Mouse (Mus musculus) adrenal gland, postnatal 10 days (tissue): Measurements from ENCODE around the gene Mthfsd. TPM values are rescaled to one million over a fixed set of nuclear protein-coding genes. Genes with fewer than 3 reads are reported as not detected.

ENCODE experiments used
- DNase-seq: peaks from one replicate; pipeline ENCODE4 v3.0.0; 2021; ENCODE audit warnings: mixed read lengths
- microRNA-seq: library from miRNA; unstranded; fragments of <30 nt; microRNA quantifications from one replicate; pipeline ENCODE4 v1.2.0, GENCODE M21; 2021
- total RNA-seq, 2 experiments: library from RNA; stranded (reverse); gene quantifications; 2 replicates each; pipeline ENCODE4 v1.2.3; 2021

The Mthfsd gene
- total RNA-seq, 2 experiments from 2014 or later = 30.4 to 32.2 TPM

DNA sequence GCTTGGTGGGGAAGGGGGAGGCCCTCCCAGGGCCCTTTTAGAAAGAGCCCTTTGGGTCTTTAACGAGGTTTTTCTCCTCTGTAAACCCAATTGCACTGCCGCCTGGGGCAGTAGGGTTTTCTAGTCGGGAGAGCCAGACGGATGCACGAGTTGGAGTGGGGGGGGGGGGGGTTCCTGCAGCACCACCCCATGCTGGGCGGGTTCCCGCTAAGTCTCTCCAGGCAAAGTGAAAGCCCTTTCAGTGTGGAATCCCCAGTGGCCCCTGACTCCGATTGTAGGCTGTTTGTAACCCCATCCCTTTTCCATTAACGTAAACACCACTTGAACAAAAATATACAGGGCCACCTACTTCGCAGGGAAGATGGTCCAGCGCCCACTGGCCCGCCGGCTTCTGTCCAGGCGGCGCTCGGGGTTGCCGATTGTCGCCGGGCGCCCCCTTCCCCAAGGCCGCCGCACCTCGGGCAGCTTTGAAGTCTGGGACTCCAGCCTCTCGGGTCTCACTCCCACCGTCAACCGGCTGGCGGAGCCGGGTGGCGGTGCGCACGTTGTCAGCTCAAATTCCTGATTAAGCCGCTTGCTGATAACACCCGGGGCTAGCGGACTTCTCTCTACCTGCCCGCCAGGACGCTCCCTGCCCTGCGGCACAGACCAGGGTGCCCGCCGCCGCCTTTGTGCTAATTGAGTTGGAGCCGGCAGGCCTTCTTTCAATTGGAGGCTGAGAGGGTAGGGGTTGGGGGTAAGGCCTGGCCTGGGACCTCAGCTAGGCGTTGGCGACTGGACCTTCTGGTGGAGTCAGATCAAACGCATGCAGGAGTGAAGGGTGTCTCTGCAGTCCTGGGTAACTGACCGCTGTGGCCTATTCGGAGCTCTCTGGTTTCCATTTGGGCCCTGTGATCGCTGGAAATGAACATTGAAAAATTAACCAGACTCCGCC is 34.8 kb downstream of the Mthfsd start:
- DNase-seq = no peak

DNA sequence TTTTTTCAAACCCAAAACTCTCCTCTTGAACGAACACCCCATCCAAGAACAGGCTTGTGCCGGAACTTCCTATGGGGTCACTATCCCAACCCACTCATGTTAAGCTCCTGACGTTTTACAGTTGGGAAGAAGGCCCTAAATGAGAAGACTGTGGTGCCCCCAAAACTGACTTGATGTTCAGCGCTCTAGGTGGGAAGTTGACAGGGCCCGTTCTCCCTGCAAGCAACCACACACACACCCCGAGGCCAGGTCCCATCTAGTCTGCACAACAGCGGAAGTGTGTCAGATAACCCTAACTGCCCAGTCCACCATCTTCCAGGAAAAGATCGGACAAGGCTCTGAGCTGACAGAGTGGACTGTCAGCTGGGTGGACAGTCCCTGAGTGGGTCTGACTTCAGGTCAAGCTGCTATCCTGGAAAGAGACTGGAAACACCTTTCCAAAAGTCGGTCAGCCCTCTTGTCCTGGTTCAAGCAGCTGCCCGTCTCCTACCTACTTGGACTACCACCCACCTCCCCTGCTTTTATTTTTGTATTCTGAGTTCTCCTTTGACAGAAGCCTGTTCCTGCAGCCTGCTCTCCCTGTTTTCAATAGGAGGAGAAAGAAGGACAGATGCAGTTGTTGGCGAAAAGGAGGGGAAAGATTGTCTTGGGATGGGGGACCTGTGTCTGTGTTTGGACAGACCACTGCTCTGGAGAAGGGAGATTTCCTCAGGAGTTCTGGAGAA is 35.6 kb downstream of the Mthfsd start:
- DNase-seq = no peak

DNA sequence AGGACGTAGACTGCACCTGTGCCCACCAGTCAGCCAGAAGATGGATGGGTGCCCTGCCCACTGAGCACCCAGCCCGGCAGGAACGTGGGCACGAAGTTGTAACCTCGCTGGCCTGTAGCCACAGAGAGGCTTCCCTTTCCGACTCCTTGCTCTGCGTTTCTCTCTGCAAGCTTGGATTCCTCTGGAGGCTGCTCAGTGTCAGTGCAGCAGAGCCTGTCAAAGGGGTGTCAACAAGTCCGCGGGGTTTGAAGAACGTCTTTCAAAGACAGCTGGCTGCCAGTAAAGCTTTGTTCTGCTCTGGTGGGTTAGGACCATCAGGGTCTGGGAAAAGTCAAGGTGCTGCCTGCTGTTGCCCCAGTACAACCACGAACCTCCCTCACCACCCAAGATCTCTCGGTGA is 36.7 kb downstream of the Mthfsd start:
- DNase-seq = no peak

DNA sequence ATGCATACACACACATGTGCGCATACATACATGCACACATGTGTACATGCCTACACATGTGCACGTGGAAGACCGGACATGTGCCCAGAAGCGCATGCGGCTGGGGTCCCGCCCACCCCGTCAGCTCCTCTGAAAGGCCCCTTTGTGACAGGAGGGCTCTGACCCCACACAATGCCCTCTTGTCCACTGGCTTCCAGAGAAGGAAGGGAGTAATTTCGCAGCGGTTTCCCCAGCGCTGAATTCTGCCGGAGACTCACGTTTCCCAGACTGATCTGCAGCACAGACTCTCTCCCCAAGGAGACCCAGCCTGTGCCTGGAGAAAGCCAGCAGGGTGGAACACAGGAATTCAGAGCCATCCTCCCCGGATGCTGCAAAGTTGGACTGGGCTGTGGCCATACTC is 44.5 kb downstream of the Mthfsd start:
- DNase-seq = no peak

DNA sequence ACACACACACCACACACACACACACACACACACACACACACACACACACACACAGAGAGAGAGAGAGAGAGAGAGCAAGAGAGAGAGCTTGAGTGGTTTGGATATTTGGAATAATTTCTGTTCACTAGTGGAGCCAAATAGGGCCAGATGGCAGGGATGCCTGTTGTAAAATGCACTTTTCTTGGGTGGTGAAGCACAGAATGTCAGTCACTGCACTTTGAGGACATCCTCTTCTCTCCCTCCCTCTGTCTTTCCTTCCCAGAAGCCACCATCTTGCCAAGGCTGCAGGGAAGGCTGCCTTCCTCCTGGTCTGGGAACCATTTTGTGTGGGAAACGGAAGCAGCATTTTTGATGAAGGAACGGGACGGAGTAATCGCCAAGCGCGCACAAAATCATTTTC is 45.7 kb downstream of the Mthfsd start:
- no peak for DNase-seq

DNA sequence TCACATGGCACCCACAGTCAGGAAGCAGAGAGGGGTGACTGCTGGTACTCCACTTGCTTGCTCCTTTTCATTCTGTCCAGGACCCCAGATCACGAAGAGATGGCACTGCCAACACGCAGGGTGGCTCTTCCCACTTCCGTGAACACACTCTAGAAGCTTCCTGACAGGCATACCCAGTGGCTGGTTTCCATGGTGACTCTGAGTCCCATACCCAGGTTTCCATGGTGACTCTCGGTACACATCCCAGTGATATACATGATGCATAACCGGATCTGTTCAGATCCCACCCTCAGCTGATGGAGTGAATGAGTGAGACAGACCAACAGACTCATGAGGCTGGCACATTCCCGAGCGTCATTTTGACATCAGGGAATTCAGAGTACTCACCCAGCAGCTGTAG is 49.1 kb downstream of the Mthfsd start:
- DNase-seq = no peak

DNA sequence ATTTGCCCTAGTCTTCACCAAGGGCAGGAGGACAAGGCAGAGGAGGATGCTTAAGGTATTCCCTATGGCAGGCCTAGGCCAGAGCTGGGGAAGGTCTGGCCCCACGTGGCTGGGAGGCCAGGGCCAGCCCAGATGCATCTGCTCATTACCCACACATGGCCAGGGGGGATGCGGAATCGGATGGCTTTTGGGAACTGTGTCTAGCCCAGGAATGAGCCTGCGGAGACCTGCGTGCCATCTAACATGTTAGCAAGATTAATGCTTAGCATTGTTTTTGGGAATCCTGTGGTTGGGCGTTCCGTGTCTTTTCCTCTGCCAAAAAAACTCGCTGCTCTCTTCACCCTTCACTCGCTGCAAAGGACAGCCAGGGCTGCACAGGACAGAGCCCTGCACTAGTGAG is 50.1 kb downstream of the Mthfsd start:
- DNase-seq = no peak

DNA sequence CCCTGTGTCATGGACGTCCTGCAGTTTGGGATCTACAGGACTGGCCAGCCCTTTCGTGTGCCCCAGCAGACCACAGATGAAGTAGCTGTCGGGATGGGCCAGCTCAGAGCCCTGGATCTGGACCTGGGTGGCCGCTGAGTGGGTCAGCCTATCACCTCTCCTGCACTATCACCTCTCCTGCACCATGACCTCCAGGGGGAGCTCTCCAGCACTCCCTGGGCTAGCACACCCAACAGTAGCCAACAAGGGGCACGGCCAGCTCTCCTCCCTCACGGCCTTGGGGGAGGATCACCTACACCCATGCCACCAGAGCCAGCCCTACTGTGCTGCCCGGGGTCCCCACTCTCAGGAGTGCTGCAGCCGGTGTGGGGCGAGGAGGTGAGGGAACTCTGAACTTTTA is 60.8 kb downstream of the Mthfsd start:
- DNase-seq = no peak

DNA sequence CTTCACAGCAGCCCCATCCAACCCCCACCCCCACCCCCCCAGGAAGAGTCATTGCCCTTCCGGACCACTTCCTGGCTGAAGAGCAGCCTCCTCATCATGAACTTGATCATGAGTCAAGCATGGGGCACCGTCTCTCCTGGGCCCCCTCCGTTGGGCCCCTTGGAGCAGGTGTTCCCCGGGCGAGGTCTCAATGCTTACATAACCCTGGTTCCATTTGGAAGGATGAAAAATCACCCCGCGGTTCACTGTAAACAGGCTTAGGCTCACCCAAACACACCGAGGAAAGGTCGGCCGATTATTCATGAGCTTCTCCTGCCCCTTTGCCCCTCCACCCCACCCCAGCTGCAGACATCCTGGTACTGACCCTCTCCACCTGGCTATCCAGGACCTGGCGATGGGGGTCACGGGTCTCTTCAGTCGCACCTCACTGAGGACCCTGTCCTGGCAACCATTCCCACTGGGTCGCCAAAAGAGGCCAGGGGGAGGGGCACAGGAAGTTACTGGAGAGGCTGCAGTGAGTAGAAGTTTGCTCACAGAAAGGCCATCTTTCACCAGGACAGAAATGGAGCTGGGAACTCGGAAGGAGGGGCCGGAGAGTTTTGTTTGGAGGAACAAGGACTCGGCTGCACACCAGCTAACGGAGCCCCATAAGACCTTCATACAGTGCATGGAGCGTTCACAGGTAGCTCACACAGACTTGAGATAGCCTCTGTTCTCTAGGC is 64.3 kb downstream of the Mthfsd start:
- no peak for DNase-seq

Small RNA genes within 50 kb of the gene (microRNA-seq; reads per million reads assigned to microRNA genes)
- gene Gm27530 = not detected

Other genes with a start within 250 kb of the Mthfsd start
- gene Foxf1, start 24.0 kb downstream of the Mthfsd start, total RNA-seq = 1 to 10 TPM; 1.4 to 1.7 TPM
- 1 to 10 TPM; 4.1 to 6.1 TPM for gene Foxc2, start 7.8 kb upstream of the Mthfsd start, total RNA-seq
- gene Foxl1, start 19.5 kb upstream of the Mthfsd start, total RNA-seq = under 1 TPM; 0.24 to 0.42 TPM